Mouse (Mus musculus): Measurements from ENCODE around the gene Dand5.

Gene Dand5

GRCm38 (mm10) chr8:84822723-84823122, at the start of gene Dand5:
Gene Dand5, minus strand, starts transcription at chr8:84822823.
- no peak for DNase-seq

GRCm38 (mm10) chr8:84871376-84872308, 49.0 kb upstream of the Dand5 start, which contains the start of gene Syce2:
Gene Syce2, plus strand, starts transcription at chr8:84872111.
- DNase-seq, result peak; percentile 62

GRCm38 (mm10) chr8:84856864-84857441, 34.3 kb upstream of the Dand5 start, which contains the start of gene Farsa:
Gene Farsa, plus strand, starts transcription at chr8:84856989.
- DNase-seq, result peak; percentile 91

- DNase-seq, result no peak
Observed at GRCm38 (mm10) chr8:84856434-84856833, 33.8 kb upstream of the Dand5 start.

- DNase-seq, result peak; percentile 38
Observed at GRCm38 (mm10) chr8:84847684-84848435, 25.2 kb upstream of the Dand5 start.

GRCm38 (mm10) chr8:84846722-84847572, 24.3 kb upstream of the Dand5 start, which contains the start of gene Calr:
Gene Calr, minus strand, starts transcription at chr8:84846934.
- DNase-seq, result peak; percentile 100

- no peak for DNase-seq
Observed at GRCm38 (mm10) chr8:84846094-84846721, 23.6 kb upstream of the Dand5 start.

GRCm38 (mm10) chr8:84845355-84846093, 22.9 kb upstream of the Dand5 start:
- peak; percentile 34 for DNase-seq

- DNase-seq, result no peak
Observed at GRCm38 (mm10) chr8:84844397-84845070, 21.9 kb upstream of the Dand5 start.

- no peak for DNase-seq
Observed at GRCm38 (mm10) chr8:84841514-84841913, 18.9 kb upstream of the Dand5 start.

- peak; percentile 91 for DNase-seq
Observed at GRCm38 (mm10) chr8:84840248-84840999, 17.8 kb upstream of the Dand5 start, which contains the start of gene Rad23a. Gene Rad23a, minus strand, starts transcription at chr8:84840665.

- DNase-seq, result no peak
Observed at GRCm38 (mm10) chr8:84839875-84840247, 17.2 kb upstream of the Dand5 start.

GRCm38 (mm10) chr8:84839411-84839810, 16.8 kb upstream of the Dand5 start:
- DNase-seq, result no peak

GRCm38 (mm10) chr8:84838513-84838912, 15.9 kb upstream of the Dand5 start:
- no peak for DNase-seq

GRCm38 (mm10) chr8:84837912-84838470, 15.4 kb upstream of the Dand5 start:
- no peak for DNase-seq

- no peak for DNase-seq
Observed at GRCm38 (mm10) chr8:84837149-84837911, 14.7 kb upstream of the Dand5 start.

GRCm38 (mm10) chr8:84834866-84835855, 12.5 kb upstream of the Dand5 start:
- DNase-seq, result no peak
